Mouse (Mus musculus) erythroblast, embryonic 14.5 days (primary cell): ENCODE measurements around the gene Cmtm2a.

Source experiments
- GATA1 ChIP-seq: IDR thresholded peaks from 2 replicates; pipeline ENCODE4 v1.6.1; 2012; ENCODE audit warnings: low read length, inconsistent platforms, mixed read lengths
- TAL1 ChIP-seq: IDR thresholded peaks from 3 replicates; pipeline ENCODE4 v1.6.1; 2012; ENCODE audit warnings: low read length, inconsistent platforms, mixed read lengths

- TF ChIP-seq TAL1 (no peak), GATA1 (no peak)
Measured at GRCm38 (mm10) chr8:104334196-104334595, 41.2 kb upstream of the Cmtm2a start.
